Mouse (Mus musculus): Measurements from ENCODE around the gene Plekha1. TPM values are rescaled to one million over a fixed set of nuclear protein-coding genes. Genes with fewer than 3 reads are reported as not detected.

Plekha1 gene
- polyA plus RNA-seq, 1 experiment from 2014 or later: 50.1 TPM

DNA sequence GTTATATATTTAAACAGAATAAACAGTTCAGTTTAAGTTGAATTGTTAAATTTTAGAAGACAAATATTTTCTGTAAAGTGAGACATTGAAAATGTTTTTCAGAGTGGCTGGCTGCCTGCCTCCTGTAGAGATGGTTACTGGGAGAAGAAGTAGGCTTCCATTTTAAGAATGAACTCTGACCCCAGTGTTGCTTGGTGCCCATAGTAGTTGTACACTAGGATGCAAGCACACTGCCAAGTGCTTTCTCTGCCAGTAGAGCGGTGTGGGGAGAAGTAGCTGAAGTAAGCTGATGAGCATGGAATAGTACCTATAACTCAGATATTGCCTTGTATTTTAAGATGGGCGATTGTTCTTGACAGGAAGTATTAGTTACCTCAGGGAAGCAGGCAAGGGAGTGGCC is 18.6 kb downstream of the Plekha1 start:
- H3K36me3 ChIP-seq (ENCODE audit: control insufficient read depth, insufficient read depth, low read length): no peaks in the 10 kb centered on the region
- WGBS: 96% methylated on average over 2 of the region's 2 CpGs
- no peak for DNase-seq (ENCODE audit: low spot score)

DNA sequence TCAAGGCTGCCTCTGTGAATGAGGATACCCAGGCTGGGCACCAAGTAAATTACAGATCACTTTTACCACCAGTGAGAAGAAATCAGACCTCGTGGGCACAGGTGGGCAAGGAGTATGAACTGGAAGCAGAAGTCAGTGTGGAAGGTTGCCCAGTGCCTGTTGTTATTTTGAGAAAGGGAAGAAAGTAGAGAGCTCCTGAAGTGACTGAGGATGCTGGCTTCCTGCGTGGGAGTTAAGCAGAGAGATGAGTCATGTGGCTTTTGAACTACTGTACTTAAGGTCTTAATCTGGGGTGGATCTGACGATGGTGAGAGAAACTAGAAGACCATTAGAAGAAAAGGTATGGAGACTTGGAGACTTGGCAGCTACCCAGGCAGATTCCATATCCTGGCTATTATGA is 20.7 kb downstream of the Plekha1 start:
- WGBS: 96% methylated on average over 3 of the region's 3 CpGs
- Histone ChIP-seq H3K4me1 (replicated peaks; ENCODE audit: control insufficient read depth, insufficient read depth, low read length) (no peaks in the 10 kb centered on the region), H3K9ac (ENCODE audit: low read depth, low read length) (no peak overlapping the region), H3K9me3 (ENCODE audit: control insufficient read depth, low read length) (no peaks in the 10 kb centered on the region), H3K4me2 (replicated peaks; ENCODE audit: low read depth, low read length) (no peak overlapping the region), H3K27ac (ENCODE audit: low read depth, low read length) (no peak overlapping the region), H3K27me3 (ENCODE audit: control insufficient read depth, insufficient read depth, low read length) (no peaks in the 10 kb centered on the region), H3K4me3 (ENCODE audit: low read depth, low read length) (no peak overlapping the region), H3K36me3 (ENCODE audit: control insufficient read depth, insufficient read depth, low read length) (no peaks in the 10 kb centered on the region)
- ATAC-seq (ENCODE audit: low FRiP score) (no peak), DNase-seq (ENCODE audit: low spot score) (no peak)

More for the DNA sequence above, 18.6 kb downstream of the Plekha1 start:
- H3K27ac ChIP-seq (ENCODE audit: low read depth, low read length): no peak overlapping the region
- no peak overlapping the region for H3K4me3 ChIP-seq (ENCODE audit: low read depth, low read length)
- no peaks in the 10 kb centered on the region for H3K9me3 ChIP-seq (ENCODE audit: control insufficient read depth, low read length)
- no peaks in the 10 kb centered on the region for H3K27me3 ChIP-seq (ENCODE audit: control insufficient read depth, insufficient read depth, low read length)
- H3K4me1 ChIP-seq (replicated peaks; ENCODE audit: control insufficient read depth, insufficient read depth, low read length): no peaks in the 10 kb centered on the region
- no peak overlapping the region for H3K4me2 ChIP-seq (replicated peaks; ENCODE audit: low read depth, low read length)
- H3K9ac ChIP-seq (ENCODE audit: low read depth, low read length): no peak overlapping the region
- no peak for ATAC-seq (ENCODE audit: low FRiP score)

- ATAC-seq (ENCODE audit: low FRiP score): no peak
- DNase-seq (ENCODE audit: low spot score): no peak
Measured at GRCm38 (mm10) chr7:130887946-130888345, 22.4 kb downstream of the Plekha1 start.

GRCm38 (mm10) chr7:130890871-130891270 is 25.3 kb downstream of the Plekha1 start:
- Histone ChIP-seq H3K9me3 (ENCODE audit: control insufficient read depth, low read length) (no peaks in the 10 kb centered on the region), H3K27ac (ENCODE audit: low read depth, low read length) (no peak overlapping the region), H3K4me3 (ENCODE audit: low read depth, low read length) (no peak overlapping the region), H3K9ac (ENCODE audit: low read depth, low read length) (no peak overlapping the region), H3K4me1 (replicated peaks; ENCODE audit: control insufficient read depth, insufficient read depth, low read length) (no peaks in the 10 kb centered on the region), H3K4me2 (replicated peaks; ENCODE audit: low read depth, low read length) (no peak overlapping the region), H3K27me3 (ENCODE audit: control insufficient read depth, insufficient read depth, low read length) (no peaks in the 10 kb centered on the region), H3K36me3 (ENCODE audit: control insufficient read depth, insufficient read depth, low read length) (no peaks in the 10 kb centered on the region)
- no peak for DNase-seq (ENCODE audit: low spot score)
- WGBS: 45% methylated on average over 2 of the region's 2 CpGs
- no peak for ATAC-seq (ENCODE audit: low FRiP score)

More at GRCm38 (mm10) chr7:130887946-130888345, 22.4 kb downstream of the Plekha1 start:
- no peak overlapping the region for H3K4me2 ChIP-seq (replicated peaks; ENCODE audit: low read depth, low read length)
- no peaks in the 10 kb centered on the region for H3K27me3 ChIP-seq (ENCODE audit: control insufficient read depth, insufficient read depth, low read length)
- H3K27ac ChIP-seq (ENCODE audit: low read depth, low read length): no peak overlapping the region
- WGBS: 21% methylated on average over 3 of the region's 3 CpGs
- H3K9me3 ChIP-seq (ENCODE audit: control insufficient read depth, low read length): no peaks in the 10 kb centered on the region
- H3K4me3 ChIP-seq (ENCODE audit: low read depth, low read length): no peak overlapping the region
- H3K36me3 ChIP-seq (ENCODE audit: control insufficient read depth, insufficient read depth, low read length): no peaks in the 10 kb centered on the region
- H3K9ac ChIP-seq (ENCODE audit: low read depth, low read length): no peak overlapping the region
- no peaks in the 10 kb centered on the region for H3K4me1 ChIP-seq (replicated peaks; ENCODE audit: control insufficient read depth, insufficient read depth, low read length)

DNA sequence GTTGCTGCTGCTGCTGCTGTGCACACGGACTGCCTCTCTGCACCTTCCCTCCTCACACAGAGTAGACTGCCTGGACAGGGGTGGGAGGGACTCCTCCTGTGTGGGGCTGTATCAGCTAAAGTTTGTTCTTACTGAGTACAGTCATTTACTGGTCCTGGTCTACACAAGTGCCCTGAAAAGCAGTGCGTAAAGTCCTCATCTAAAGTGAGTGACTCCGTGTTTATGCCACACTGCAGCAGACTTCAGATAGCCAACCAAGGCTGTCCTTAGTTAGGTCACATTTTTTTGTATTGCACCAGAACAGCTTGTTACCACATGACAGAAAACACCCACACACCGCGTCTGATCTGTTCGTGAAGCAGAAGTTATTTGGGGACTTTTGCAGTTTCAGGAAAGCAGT is 27.4 kb downstream of the Plekha1 start:
- Histone ChIP-seq H3K4me1 (replicated peaks; ENCODE audit: control insufficient read depth, insufficient read depth, low read length) (no peaks in the 10 kb centered on the region), H3K9ac (ENCODE audit: low read depth, low read length) (no peak overlapping the region), H3K4me2 (replicated peaks; ENCODE audit: low read depth, low read length) (no peak overlapping the region), H3K27ac (ENCODE audit: low read depth, low read length) (no peak overlapping the region), H3K4me3 (ENCODE audit: low read depth, low read length) (no peak overlapping the region), H3K27me3 (ENCODE audit: control insufficient read depth, insufficient read depth, low read length) (no peaks in the 10 kb centered on the region), H3K36me3 (ENCODE audit: control insufficient read depth, insufficient read depth, low read length) (no peaks in the 10 kb centered on the region), H3K9me3 (ENCODE audit: control insufficient read depth, low read length) (no peaks in the 10 kb centered on the region)
- no peak for DNase-seq (ENCODE audit: low spot score)
- WGBS: 88% methylated on average over 6 of the region's 6 CpGs
- ATAC-seq (ENCODE audit: low FRiP score): no peak

DNA sequence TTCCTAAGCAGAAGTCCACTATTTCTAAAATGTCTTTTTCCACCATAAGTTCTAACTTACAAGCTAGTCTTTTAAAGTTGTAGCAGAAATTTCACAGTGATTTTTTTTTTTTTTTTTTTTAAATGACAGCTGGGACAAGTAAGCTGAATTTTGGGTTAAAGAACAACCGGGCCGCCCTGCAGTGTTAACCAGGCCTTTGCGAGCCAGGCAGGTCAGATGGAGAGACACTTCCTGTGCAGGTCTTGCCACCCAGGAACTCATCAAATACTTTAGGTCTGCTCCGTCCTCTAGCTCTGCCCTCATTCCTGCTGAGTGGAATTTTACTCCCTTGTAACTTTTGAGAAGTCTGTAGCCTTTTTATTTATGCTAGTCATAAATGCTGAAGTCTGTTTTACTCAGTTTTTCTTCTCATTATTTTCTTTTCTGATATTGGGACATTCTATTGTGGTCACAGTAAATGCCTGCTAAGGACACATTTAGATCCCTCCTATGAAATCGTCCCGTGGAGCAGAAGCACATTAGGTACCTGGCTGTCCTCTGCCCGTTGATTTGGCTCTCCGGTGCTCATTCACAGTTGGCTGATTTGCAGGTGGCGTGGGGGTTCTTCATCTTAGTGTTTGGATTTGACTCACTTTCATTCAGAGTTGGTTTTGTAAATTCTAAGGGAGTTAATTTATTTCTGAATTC is 29.5 kb downstream of the Plekha1 start:
- no peaks in the 10 kb centered on the region for H3K36me3 ChIP-seq (ENCODE audit: control insufficient read depth, insufficient read depth, low read length)
- H3K4me1 ChIP-seq (replicated peaks; ENCODE audit: control insufficient read depth, insufficient read depth, low read length): no peaks in the 10 kb centered on the region
- H3K27ac ChIP-seq (ENCODE audit: low read depth, low read length): no peak overlapping the region
- DNase-seq (ENCODE audit: low spot score): no peak
- H3K4me3 ChIP-seq (ENCODE audit: low read depth, low read length): no peak overlapping the region
- H3K9me3 ChIP-seq (ENCODE audit: control insufficient read depth, low read length): no peaks in the 10 kb centered on the region
- H3K27me3 ChIP-seq (ENCODE audit: control insufficient read depth, insufficient read depth, low read length): no peaks in the 10 kb centered on the region
- 74% methylated on average over 9 of the region's 9 CpGs for WGBS
- H3K9ac ChIP-seq (ENCODE audit: low read depth, low read length): no peak overlapping the region
- H3K4me2 ChIP-seq (replicated peaks; ENCODE audit: low read depth, low read length): no peak overlapping the region
- ATAC-seq (ENCODE audit: low FRiP score): no peak

DNA sequence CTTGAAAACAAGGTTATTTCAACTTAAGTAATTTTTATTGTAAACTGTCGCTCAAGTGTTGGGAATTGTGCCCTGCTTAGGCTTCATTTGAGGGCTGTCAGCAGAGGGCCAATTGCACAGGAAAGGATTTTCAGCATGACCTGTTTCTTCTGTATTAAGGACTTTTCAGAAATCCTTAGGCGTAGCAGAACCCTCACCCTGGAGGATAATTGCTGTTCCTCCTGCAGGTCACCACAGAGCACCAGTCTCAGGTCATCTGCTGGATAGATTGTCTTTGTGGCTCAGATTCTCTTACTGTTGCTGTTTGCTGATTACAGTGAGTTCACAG is 30.0 kb downstream of the Plekha1 start:
- Histone ChIP-seq H3K9me3 (ENCODE audit: control insufficient read depth, low read length) (no peaks in the 10 kb centered on the region), H3K4me1 (replicated peaks; ENCODE audit: control insufficient read depth, insufficient read depth, low read length) (no peaks in the 10 kb centered on the region), H3K9ac (ENCODE audit: low read depth, low read length) (no peak overlapping the region), H3K4me2 (replicated peaks; ENCODE audit: low read depth, low read length) (no peak overlapping the region), H3K36me3 (ENCODE audit: control insufficient read depth, insufficient read depth, low read length) (no peaks in the 10 kb centered on the region), H3K4me3 (ENCODE audit: low read depth, low read length) (no peak overlapping the region), H3K27me3 (ENCODE audit: control insufficient read depth, insufficient read depth, low read length) (no peaks in the 10 kb centered on the region), H3K27ac (ENCODE audit: low read depth, low read length) (no peak overlapping the region)
- ATAC-seq (ENCODE audit: low FRiP score): no peak
- DNase-seq (ENCODE audit: low spot score): no peak
- WGBS: 82% methylated on average over 2 of the region's 2 CpGs

GRCm38 (mm10) chr7:130896064-130896463 is 30.5 kb downstream of the Plekha1 start:
- DNase-seq (ENCODE audit: low spot score) (no peak), ATAC-seq (ENCODE audit: low FRiP score) (no peak)
- Histone ChIP-seq H3K4me1 (replicated peaks; ENCODE audit: control insufficient read depth, insufficient read depth, low read length) (no peaks in the 10 kb centered on the region), H3K27ac (ENCODE audit: low read depth, low read length) (no peak overlapping the region), H3K9ac (ENCODE audit: low read depth, low read length) (no peak overlapping the region), H3K4me3 (ENCODE audit: low read depth, low read length) (no peak overlapping the region), H3K36me3 (ENCODE audit: control insufficient read depth, insufficient read depth, low read length) (no peaks in the 10 kb centered on the region), H3K9me3 (ENCODE audit: control insufficient read depth, low read length) (no peaks in the 10 kb centered on the region), H3K4me2 (replicated peaks; ENCODE audit: low read depth, low read length) (no peak overlapping the region), H3K27me3 (ENCODE audit: control insufficient read depth, insufficient read depth, low read length) (no peaks in the 10 kb centered on the region)
- 86% methylated on average over 3 of the region's 3 CpGs for WGBS

GRCm38 (mm10) chr7:130897201-130897600 is 31.6 kb downstream of the Plekha1 start:
- Histone ChIP-seq H3K27me3 (ENCODE audit: control insufficient read depth, insufficient read depth, low read length) (no peaks in the 10 kb centered on the region), H3K4me2 (replicated peaks; ENCODE audit: low read depth, low read length) (no peak overlapping the region), H3K4me3 (ENCODE audit: low read depth, low read length) (no peak overlapping the region), H3K27ac (ENCODE audit: low read depth, low read length) (no peak overlapping the region), H3K4me1 (replicated peaks; ENCODE audit: control insufficient read depth, insufficient read depth, low read length) (no peaks in the 10 kb centered on the region), H3K36me3 (ENCODE audit: control insufficient read depth, insufficient read depth, low read length) (no peaks in the 10 kb centered on the region), H3K9ac (ENCODE audit: low read depth, low read length) (no peak overlapping the region), H3K9me3 (ENCODE audit: control insufficient read depth, low read length) (no peaks in the 10 kb centered on the region)
- no peak for ATAC-seq (ENCODE audit: low FRiP score)
- no peak for DNase-seq (ENCODE audit: low spot score)
- WGBS: 91% methylated on average over 10 of the region's 10 CpGs

All from hindbrain, embryonic 11.5 days (tissue).